In genomic region chr5:107436185-107436584, GRCm38 (mm10) we compare ENCODE assay signal across 1 mouse cellular context.
TF ChIP-seq lines count a peak whose summit lies in the region.

No protein-coding gene starts in this region.

TF ChIP-seq in MEL, 35 proteins besides CTCF, POLR2A, EP300 and RAD21 (continued from another document):
- TF ChIP-seq JUND (IDR thresholded peaks at IDR 0.05; ENCODE audit: low read depth, low read length) (no peak), GATA1 (IDR thresholded peaks at IDR 0.05; ENCODE audit: low read depth, low read length) (no peak; the same call in 1 of the 2 replicates)
TF ChIP-seq in MEL: peak in this region for 9.
